Mouse (Mus musculus) liver, adult 2 months (tissue): Measurements from ENCODE around the gene Dmwd. TPM values are rescaled to one million over a fixed set of nuclear protein-coding genes. Genes with fewer than 3 reads are reported as not detected.

Experiments
- DNase-seq: peaks from one replicate; pipeline ENCODE4 v3.0.0-alpha.2; 2011; ENCODE audit warnings: low read depth, low spot score; ENCODE audit errors: extremely low read depth
- H3K27ac ChIP-seq: fragments of 200-500 bp; replicated peaks from 2 replicates; pipeline ENCODE4 v1.5.1; 2012; ENCODE audit warnings: low read depth, mild to moderate bottlenecking, control low read depth, inconsistent platforms, low read length; ENCODE audit not compliant: insufficient read depth
- H3K27me3 ChIP-seq: fragments of 200-500 bp; 2 replicates; pipeline ENCODE4 v1.6.1; 2012; ENCODE audit warnings: mild to moderate bottlenecking, moderate library complexity, low read length, inconsistent platforms; ENCODE audit not compliant: control insufficient read depth, insufficient read depth
- H3K36me3 ChIP-seq: fragments of 200-500 bp; 2 replicates; pipeline ENCODE4 v1.6.1; 2012; ENCODE audit warnings: low read length, inconsistent platforms; ENCODE audit not compliant: control insufficient read depth, insufficient read depth
- H3K4me1 ChIP-seq: fragments of 200-500 bp; 2 replicates; pipeline ENCODE4 v1.6.1; 2011; ENCODE audit warnings: low read length; ENCODE audit not compliant: control insufficient read depth, insufficient read depth
- H3K4me3 ChIP-seq: fragments of 200-500 bp; 2 replicates; pipeline ENCODE4 v1.5.1; 2011; ENCODE audit warnings: low read depth, mild to moderate bottlenecking, control low read depth, low read length, moderate library complexity; ENCODE audit not compliant: insufficient read depth
- H3K79me2 ChIP-seq: fragments of 200-500 bp; 2 replicates; pipeline ENCODE4 v1.6.1; 2012; ENCODE audit warnings: inconsistent platforms, mild to moderate bottlenecking, low read length, moderate library complexity; ENCODE audit not compliant: control insufficient read depth, insufficient read depth
- H3K9ac ChIP-seq: fragments of 200-500 bp; 2 replicates; pipeline ENCODE4 v1.6.1; 2012; ENCODE audit warnings: low read depth, mild to moderate bottlenecking, control low read depth, inconsistent platforms, low read length
- CTCF ChIP-seq: fragments of 200-500 bp; IDR thresholded peaks from 2 replicates; pipeline ENCODE4 v1.5.1; 2011; ENCODE audit warnings: low read depth, low read length, control low read depth
- POLR2A ChIP-seq: fragments of 200-500 bp; IDR thresholded peaks from 2 replicates; pipeline ENCODE4 v1.6.1; 2011; ENCODE audit warnings: low read length, control low read depth; ENCODE audit not compliant: insufficient read depth; ENCODE audit errors: extremely low read depth
- WGBS: fragments of 180-500 bp; shearing (Covaris S2); methylation state at CpG from one replicate; pipeline ENCODE4 v1.1.7; 2018; 5-methylcytosine and 5-hydroxymethylcytosine counted together
- polyA plus RNA-seq: library from polyadenylated mRNA; depleted of rRNA; stranded (reverse); fragments of >200 nt; gene quantifications from 2 replicates; pipeline ENCODE4 v1.2.3, GENCODE M21; 2012; rRNA removed
- total RNA-seq: library from RNA; depleted of rRNA; stranded (reverse); fragments of >200 nt; gene quantifications from 2 replicates; pipeline ENCODE4 v1.2.3, GENCODE M21; 2014; rRNA removed

Dmwd gene
- 4.5 and 6.7 TPM in 2 replicates for total RNA-seq
- polyA plus RNA-seq, result 29.4 and 35.7 TPM in 2 replicates

DNA sequence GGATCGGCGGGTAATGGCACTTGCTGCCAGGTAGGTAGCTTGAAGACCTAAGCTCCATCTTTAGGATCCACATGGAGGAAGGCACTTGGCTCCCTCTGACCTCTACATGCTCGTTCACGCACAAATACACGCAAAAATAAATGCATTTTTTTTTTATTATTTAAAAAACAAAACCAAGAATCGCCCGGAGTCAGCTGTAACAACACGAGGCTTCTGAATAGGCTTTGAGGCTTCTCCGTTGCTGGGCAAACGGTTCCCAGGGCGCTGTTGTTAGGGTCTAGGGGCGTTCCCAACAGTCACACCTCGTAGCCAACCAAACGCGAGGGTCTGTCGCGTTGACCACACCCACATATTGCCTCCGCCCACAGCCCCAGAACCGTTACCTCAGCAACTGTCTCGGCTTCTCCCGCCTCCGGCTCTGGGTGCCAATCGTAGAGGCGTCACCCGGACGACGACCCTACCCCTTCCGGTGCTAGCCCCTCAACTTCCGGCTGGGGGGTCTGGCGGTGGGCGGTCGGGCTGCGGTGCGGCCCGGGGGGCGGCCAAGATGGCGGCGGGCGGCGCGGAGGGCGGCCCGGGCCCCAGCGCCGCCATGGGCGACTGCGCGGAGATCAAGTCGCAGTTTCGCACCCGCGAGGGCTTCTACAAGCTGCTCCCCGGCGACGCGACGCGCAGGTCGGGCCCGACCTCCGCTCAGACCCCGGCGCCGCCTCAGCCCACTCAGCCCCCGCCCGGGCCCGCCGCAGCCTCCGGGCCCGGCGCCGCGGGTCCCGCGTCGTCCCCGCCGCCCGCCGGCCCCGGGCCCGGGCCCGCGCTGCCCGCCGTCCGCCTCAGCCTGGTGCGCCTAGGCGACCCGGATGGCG, at the start of gene Dmwd:
Gene Dmwd, plus strand, starts transcription at position 505 of the 863 bp plus-strand sequence.
- peak within 1 kb of the TSS; percentile 64 for H3K27ac ChIP-seq
- H3K36me3 ChIP-seq, result no peaks in the 10 kb centered on the region
- peak; percentile 85 for DNase-seq
- H3K79me2 ChIP-seq, result no peaks in the 10 kb centered on the region
- TF ChIP-seq POLR2A, result no peak
- TF ChIP-seq CTCF, result no peak
- WGBS, result under 1% methylated on average over 89 of the region's 91 CpGs
- H3K4me3 ChIP-seq, result peak within 1 kb of the TSS; percentile 61
- peaks cover 10% of the 10 kb centered on the region for H3K4me1 ChIP-seq
- peak within 1 kb of the TSS; percentile 71 for H3K9ac ChIP-seq
- no peaks in the 10 kb centered on the region for H3K27me3 ChIP-seq

DNA sequence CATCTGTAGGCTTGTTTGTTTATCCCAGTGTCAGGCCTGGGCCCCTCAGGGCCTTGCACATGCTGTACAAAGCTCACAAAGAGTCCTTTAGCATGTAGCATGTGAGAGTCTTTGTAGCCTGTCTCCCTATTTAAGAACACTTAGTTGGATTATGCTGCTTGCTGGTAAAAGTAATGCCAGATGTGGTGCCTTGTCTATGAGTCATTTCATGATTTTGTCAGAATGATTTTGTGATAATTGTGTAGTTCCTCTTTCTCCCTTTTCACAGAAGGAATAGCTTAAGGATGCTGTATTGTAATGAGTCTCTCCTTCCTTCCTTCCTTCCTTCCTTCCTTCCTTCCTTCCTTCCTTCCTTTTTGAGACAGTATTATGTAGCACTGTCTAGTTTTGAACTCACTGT, 48.0 kb upstream of the Dmwd start:
- Histone ChIP-seq H3K4me3 (no peak overlapping the region), H3K36me3 (peaks cover 17% of the 10 kb centered on the region), H3K79me2 (peaks cover 10% of the 10 kb centered on the region; the same call in 1 of the 2 replicates), H3K27ac (no peak overlapping the region), H3K4me1 (0 out of 2 replicates have a peak, but pooled peaks cover 2% of the 10 kb centered on the region), H3K27me3 (no peaks in the 10 kb centered on the region), H3K9ac (no peak overlapping the region)
- DNase-seq, result no peak
- TF ChIP-seq CTCF (no peak), POLR2A (no peak)

DNA sequence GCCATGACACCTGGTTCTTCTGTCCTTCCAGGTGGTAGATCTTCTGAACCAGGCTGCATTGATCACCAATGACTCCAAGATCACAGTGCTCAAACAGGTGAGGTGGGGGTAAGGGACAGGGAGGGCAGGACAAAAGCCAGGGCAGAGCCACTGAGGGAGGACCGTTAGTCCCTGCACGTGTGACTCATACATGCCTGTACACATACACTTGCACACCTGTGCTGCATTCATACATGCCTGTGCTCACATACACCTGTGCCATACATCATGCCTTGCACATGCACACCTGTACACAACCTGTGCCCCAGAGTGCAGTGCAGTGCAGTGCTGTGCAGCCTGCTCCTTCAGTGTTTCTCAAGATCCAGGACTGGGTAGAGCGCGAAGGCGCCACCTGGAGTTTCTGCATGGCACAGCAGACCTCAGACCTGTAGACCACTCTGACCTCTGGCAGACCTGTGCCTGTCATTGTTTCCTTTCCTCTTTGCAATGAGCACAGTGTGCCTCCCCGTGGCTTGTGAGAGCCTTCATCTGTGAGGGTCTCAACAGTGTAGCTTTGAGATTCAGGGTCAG, 46.9 kb upstream of the Dmwd start:
- H3K27ac ChIP-seq, result no peak overlapping the region

DNA sequence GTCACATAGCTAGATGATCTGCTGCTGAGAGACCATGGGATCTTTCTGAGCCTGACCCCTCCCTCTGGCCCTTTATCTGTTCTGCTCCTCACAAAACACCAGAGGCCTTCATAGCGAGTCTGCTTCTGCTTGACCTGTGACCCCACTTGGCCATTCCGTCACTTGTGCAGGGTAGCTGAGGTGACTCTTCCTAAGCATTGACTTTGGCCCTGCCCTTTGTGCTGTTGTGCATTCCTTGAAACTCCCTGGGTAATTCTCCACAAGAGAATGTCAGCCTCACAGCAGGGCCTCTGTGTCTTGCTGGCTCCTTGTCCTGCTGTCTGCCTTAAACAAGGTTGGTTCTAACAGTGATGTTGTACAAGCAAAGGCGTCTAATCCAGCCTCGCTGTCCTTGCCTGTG, 44.4 kb upstream of the Dmwd start:
- Histone ChIP-seq H3K4me3 (no peak overlapping the region), H3K9ac (no peak overlapping the region), H3K27me3 (no peaks in the 10 kb centered on the region), H3K4me1 (0 out of 2 replicates have a peak, but pooled peaks cover 2% of the 10 kb centered on the region), H3K27ac (no peak overlapping the region), H3K79me2 (no peaks in the 10 kb centered on the region), H3K36me3 (peaks cover 29% of the 10 kb centered on the region)
- TF ChIP-seq CTCF, result no peak
- no peak for TF ChIP-seq POLR2A
- 65% methylated on average over 4 of the region's 4 CpGs for WGBS
- DNase-seq, result no peak

More for the DNA sequence above, 46.9 kb upstream of the Dmwd start:
- H3K9ac ChIP-seq, result no peak overlapping the region
- peaks cover 7% of the 10 kb centered on the region; the same call in 1 of the 2 replicates for H3K79me2 ChIP-seq
- H3K27me3 ChIP-seq, result no peaks in the 10 kb centered on the region
- TF ChIP-seq CTCF, result peak; percentile 85
- TF ChIP-seq POLR2A, result no peak
- peaks cover 17% of the 10 kb centered on the region for H3K36me3 ChIP-seq
- no peak overlapping the region for H3K4me3 ChIP-seq
- 0 out of 2 replicates have a peak, but pooled peaks cover 2% of the 10 kb centered on the region for H3K4me1 ChIP-seq
- WGBS, result 74% methylated on average over 6 of the region's 6 CpGs
- DNase-seq, result no peak

DNA sequence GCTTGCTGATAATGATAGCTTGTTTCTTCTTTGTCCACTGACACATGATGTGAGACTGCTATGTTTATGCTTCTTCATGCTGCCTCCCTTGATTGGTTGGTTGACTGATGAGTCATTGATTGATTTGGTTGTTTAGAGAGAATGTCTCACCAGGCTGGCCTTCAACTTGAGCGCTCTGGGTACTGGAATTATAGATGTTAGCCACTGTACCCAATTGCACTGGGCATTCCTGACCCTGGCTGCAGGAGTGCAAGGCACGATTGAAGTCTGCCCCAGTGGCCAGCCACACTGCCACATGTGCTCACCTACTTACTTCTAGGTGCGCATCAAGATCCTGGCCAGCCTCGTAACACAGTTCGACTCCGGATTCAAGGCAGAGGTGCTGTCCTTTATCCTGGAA, 31.4 kb upstream of the Dmwd start:
- Histone ChIP-seq H3K36me3 (peaks cover 33% of the 10 kb centered on the region; the same call in 1 of the 2 replicates), H3K9ac (no peak overlapping the region), H3K27ac (no peak overlapping the region), H3K27me3 (no peaks in the 10 kb centered on the region), H3K79me2 (no peaks in the 10 kb centered on the region), H3K4me1 (no peaks in the 10 kb centered on the region), H3K4me3 (no peak overlapping the region)
- TF ChIP-seq POLR2A, result no peak
- TF ChIP-seq CTCF, result no peak
- WGBS, result 92% methylated on average over 6 of the region's 6 CpGs
- DNase-seq, result no peak
